Mouse (Mus musculus) spleen, adult 2 months (tissue): ENCODE data around the gene Kdr.

Experiments
- CTCF ChIP-seq: fragments of 200-500 bp; IDR thresholded peaks from 2 replicates; pipeline ENCODE4 v1.5.1; 2011; ENCODE audit warnings: mild to moderate bottlenecking, inconsistent platforms; ENCODE audit not compliant: insufficient read depth, insufficient read length, insufficient replicate concordance; ENCODE audit errors: extremely low read depth
- POLR2A ChIP-seq: fragments of 200-500 bp; IDR thresholded peaks from 2 replicates; pipeline ENCODE4 v1.6.1; 2011; ENCODE audit warnings: low read depth, low read length, inconsistent platforms

- no peak for TF ChIP-seq CTCF
- no peak for TF ChIP-seq POLR2A
These were observed 850 bp upstream of the Kdr start for GRCm38 (mm10) chr5:75979108-75979507.
